ENCODE assay signal across 9 mouse cellular contexts in genomic region chr7:28911632-28912031, GRCm38 (mm10). TPM values are rescaled to one million over a fixed set of nuclear protein-coding genes. Genes with fewer than 3 reads are reported as not detected.
DNase-seq lines count a peak whose midpoint lies in the region; ATAC-seq and TF ChIP-seq lines count a peak whose summit lies in the region.
"Had no signal": no experiment of that assay in that cellular context is flagged by ENCODE, and none has a peak within 500 bp of the region (broad histone marks: within the 10 kb centered on the region; RNA-seq: fewer than 3 reads in every experiment).

No protein-coding gene starts in this region.

- WGBS in liver, adult 2 months, result 77% methylated on average over 4 of the region's 4 CpGs
- 70% methylated on average over 4 of the region's 4 CpGs for WGBS in limb, embryonic 15.5 days
- 66% methylated on average over 4 of the region's 4 CpGs for WGBS in stomach, embryonic 16.5 days
- WGBS in forebrain, embryonic 12.5 days, result 82% methylated on average over 4 of the region's 4 CpGs

- no peak overlapping the region for H3K4me3 ChIP-seq in liver, adult 2 months (ENCODE audit: insufficient read depth, low read depth, low read length)
- no peak overlapping the region for H3K4me3 ChIP-seq in limb, embryonic 15.5 days
- no peak overlapping the region for H3K4me3 ChIP-seq in stomach, embryonic 16.5 days (replicated peaks; ENCODE audit: low read length)
- no peak overlapping the region for H3K4me3 ChIP-seq in forebrain, embryonic 12.5 days (replicated peaks)

- intact Hi-C loops in heart, postnatal 10 days (cut with DNase I), result no loop called here

- H3K27me3 ChIP-seq in liver, adult 2 months (ENCODE audit: control insufficient read depth, insufficient read depth, low read length), result no peaks in the 10 kb centered on the region
- no peaks in the 10 kb centered on the region for H3K27me3 ChIP-seq in limb, embryonic 15.5 days
- H3K27me3 ChIP-seq in stomach, embryonic 16.5 days (ENCODE audit: control insufficient read depth, insufficient read depth, low read length), result no peaks in the 10 kb centered on the region
- H3K27me3 ChIP-seq in forebrain, embryonic 12.5 days, result no peaks in the 10 kb centered on the region

- H3K4me2 ChIP-seq in limb, embryonic 15.5 days, result no peak overlapping the region
- H3K4me2 ChIP-seq in stomach, embryonic 16.5 days (ENCODE audit: low read depth, low read length), result no peak overlapping the region
- H3K4me2 ChIP-seq in forebrain, embryonic 12.5 days, result no peak overlapping the region

- H3K9me3 ChIP-seq in limb, embryonic 15.5 days, result no peaks in the 10 kb centered on the region
- no peaks in the 10 kb centered on the region for H3K9me3 ChIP-seq in stomach, embryonic 16.5 days (replicated peaks; ENCODE audit: control insufficient read depth, low read length)
- no peaks in the 10 kb centered on the region for H3K9me3 ChIP-seq in forebrain, embryonic 12.5 days

- H3K79me2 ChIP-seq in liver, adult 2 months (ENCODE audit: control insufficient read depth, insufficient read depth, low read length), result no peaks in the 10 kb centered on the region

- TF ChIP-seq CTCF in liver, adult 2 months (IDR thresholded peaks at IDR 0.05; ENCODE audit: low read depth, low read length), result 0 out of 2 replicates have a peak, but pooled peaks have one; percentile 11

- peaks cover 69% of the 10 kb centered on the region for H3K36me3 ChIP-seq in liver, adult 2 months (ENCODE audit: control insufficient read depth, insufficient read depth, low read length)
- peaks cover 98% of the 10 kb centered on the region for H3K36me3 ChIP-seq in limb, embryonic 15.5 days
- H3K36me3 ChIP-seq in stomach, embryonic 16.5 days (ENCODE audit: control insufficient read depth, insufficient read depth, low read length), result peaks cover 43% of the 10 kb centered on the region
- H3K36me3 ChIP-seq in forebrain, embryonic 12.5 days (replicated peaks), result peaks cover 95% of the 10 kb centered on the region

- peaks cover 11% of the 10 kb centered on the region for H3K4me1 ChIP-seq in liver, adult 2 months (ENCODE audit: control insufficient read depth, insufficient read depth, low read length)
- peaks cover 5% of the 10 kb centered on the region; the same call in 1 of the 2 replicates for H3K4me1 ChIP-seq in limb, embryonic 15.5 days
- H3K4me1 ChIP-seq in stomach, embryonic 16.5 days (ENCODE audit: control insufficient read depth, insufficient read depth, low read length), result no peaks in the 10 kb centered on the region; the same call in 1 of the 2 replicates
- no peaks in the 10 kb centered on the region for H3K4me1 ChIP-seq in forebrain, embryonic 12.5 days

- H3K9ac ChIP-seq in liver, adult 2 months (ENCODE audit: low read depth, low read length), result no peak overlapping the region
- H3K9ac ChIP-seq in limb, embryonic 15.5 days, result no peak overlapping the region
- H3K9ac ChIP-seq in stomach, embryonic 16.5 days (ENCODE audit: low read length), result no peak overlapping the region
- no peak overlapping the region for H3K9ac ChIP-seq in forebrain, embryonic 12.5 days

- no peak for ATAC-seq in limb, embryonic 15.5 days (ENCODE audit: insufficient number of reproducible peaks, low FRiP score, low TSS enrichment, low read depth)
- ATAC-seq in stomach, embryonic 16.5 days (ENCODE audit: insufficient read depth, low FRiP score), result peak; percentile 67
- no peak for ATAC-seq in forebrain, embryonic 12.5 days (ENCODE audit: low FRiP score)

- no peak for TF ChIP-seq POLR2A in liver, adult 2 months (IDR thresholded peaks at IDR 0.05; ENCODE audit: extremely low read depth, insufficient read depth, low read length)

- DNase-seq in liver, adult 2 months (ENCODE audit: extremely low read depth, low read depth, low spot score), result peak; percentile 52
- no peak for DNase-seq in liver
- peak; percentile 77 to 80 for DNase-seq in heart, postnatal 10 days
- no peak for DNase-seq in frontal cortex, postnatal 10 days (ENCODE audit: low spot score in 2 of 2)
- DNase-seq in embryo, embryonic 10.5 days (ENCODE audit: low spot score), result no peak

- peak overlapping the region; percentile 83 for H3K27ac ChIP-seq in liver, adult 2 months (replicated peaks; ENCODE audit: insufficient read depth, low read depth, low read length)
- peak overlapping the region; percentile 57; the same call in 1 of the 2 replicates for H3K27ac ChIP-seq in limb, embryonic 15.5 days
- H3K27ac ChIP-seq in stomach, embryonic 16.5 days (ENCODE audit: low read length), result peak overlapping the region; percentile 44; the same call in 1 of the 2 replicates
- no peak overlapping the region for H3K27ac ChIP-seq in forebrain, embryonic 12.5 days

RNA-seq across cellular contexts. Expression of gene Capn12, which starts 30.4 kb away (rescaled TPM):
- total RNA-seq in liver, adult 2 months (2014; rRNA removed), result not detected in 2 replicates
- 0.04 TPM in 1 of 2 replicates, not detected in the other for polyA plus RNA-seq in liver, adult 2 months (2012; rRNA removed)
- under 1 TPM; 0.26 to 0.47 TPM for total RNA-seq in heart, postnatal 10 days (2021)
- 0.97 and 1.3 TPM in 2 replicates for polyA plus RNA-seq in limb, embryonic 15.5 days (2015; fragmentation: Nextera tagmentation; extraction: Ambion mirVana)
- polyA plus RNA-seq in stomach, embryonic 16.5 days (2015; fragmentation: Nextera tagmentation; extraction: Ambion mirVana), result 0.56 and 0.59 TPM in 2 replicates
- polyA plus RNA-seq in forebrain, embryonic 12.5 days (2016; fragmentation: Nextera tagmentation; extraction: Ambion mirVana), result 0.24 and 0.57 TPM in 2 replicates
- total RNA-seq: neutrophil, adult 5-6 weeks had no signal

RNA-seq across cellular contexts. Expression of gene Lgals7, which starts 48.0 kb away (rescaled TPM):
- not detected in 2 replicates for total RNA-seq in liver, adult 2 months (2014; rRNA removed)
- polyA plus RNA-seq in liver, adult 2 months (2012; rRNA removed), result not detected in 2 replicates
- 1 to 10 TPM; 2.2 to 2.8 TPM for total RNA-seq in heart, postnatal 10 days (2021)
- polyA plus RNA-seq in limb, embryonic 15.5 days (2015; fragmentation: Nextera tagmentation; extraction: Ambion mirVana), result 171 and 257 TPM in 2 replicates
- 5.8 and 9.9 TPM in 2 replicates for polyA plus RNA-seq in stomach, embryonic 16.5 days (2015; fragmentation: Nextera tagmentation; extraction: Ambion mirVana)
- polyA plus RNA-seq in forebrain, embryonic 12.5 days (2016; fragmentation: Nextera tagmentation; extraction: Ambion mirVana), result 1.1 and 1.9 TPM in 2 replicates
- total RNA-seq: neutrophil, adult 5-6 weeks had no signal

RNA-seq across cellular contexts. Expression of gene Actn4, which starts 50.5 kb away (rescaled TPM):
- total RNA-seq in liver, adult 2 months (2014; rRNA removed), result 47.4 and 87.1 TPM in 2 replicates
- polyA plus RNA-seq in liver, adult 2 months (2012; rRNA removed), result 125 and 145 TPM in 2 replicates
- 100 to 1,000 TPM; 173 to 174 TPM for total RNA-seq in heart, postnatal 10 days (2021)
- polyA plus RNA-seq in limb, embryonic 15.5 days (2015; fragmentation: Nextera tagmentation; extraction: Ambion mirVana), result 347 and 359 TPM in 2 replicates
- polyA plus RNA-seq in stomach, embryonic 16.5 days (2015; fragmentation: Nextera tagmentation; extraction: Ambion mirVana), result 413 and 449 TPM in 2 replicates
- 159 and 171 TPM in 2 replicates for polyA plus RNA-seq in forebrain, embryonic 12.5 days (2016; fragmentation: Nextera tagmentation; extraction: Ambion mirVana)

Comparison
In these comparisons a context has a peak if more than half of its experiments do, and no peak if none do; other contexts are left out.
1. DNase-seq: peak in liver, adult 2 months (single experiment) and heart, postnatal 10 days (2 of 2); none in liver (single experiment), frontal cortex, postnatal 10 days (0 of 2) and embryo, embryonic 10.5 days (single experiment).
2. RNA of gene Lgals7, which starts 48.0 kb away (polyA plus RNA-seq): 171 to 257 TPM in limb, embryonic 15.5 days; 5.8 to 9.9 TPM in stomach, embryonic 16.5 days, 1.1 to 1.9 TPM in forebrain, embryonic 12.5 days and not detected in liver, adult 2 months; every median in the first group is over 10 times any median in the second.